Mouse (Mus musculus) embryonic facial prominence, embryonic 14.5 days (tissue): ENCODE measurements around the gene Kri1. TPM values are rescaled to one million over a fixed set of nuclear protein-coding genes. Genes with fewer than 3 reads are reported as not detected.
"Not testable (repeated sequence)": the region's sequence is repeated elsewhere in the genome, so short reads cannot be mapped to it uniquely, and the experiment has no call there.

ENCODE experiments used
- ATAC-seq: fragments of 200-750 bp; cut with Nextera tagmentation; 2 replicates; pipeline ENCODE4 v1.8.0; 2017; ENCODE audit warnings: low read depth, moderate number of reproducible peaks, moderate TSS enrichment
- DNase-seq: peaks from one replicate; pipeline ENCODE4 v3.0.0-alpha.2; 2015; ENCODE audit warnings: low spot score
- H3K27ac ChIP-seq: fragments of 300-500 bp; sonication (generic); replicated peaks from 2 replicates; pipeline ENCODE4 v1.5.1; 2014; ENCODE audit warnings: low read depth, mild to moderate bottlenecking, low read length, moderate library complexity
- H3K27me3 ChIP-seq: fragments of 300-500 bp; sonication (generic); replicated peaks from 2 replicates; pipeline ENCODE4 v1.6.1; 2014; ENCODE audit warnings: low read length; ENCODE audit not compliant: control insufficient read depth, insufficient read depth
- H3K36me3 ChIP-seq: fragments of 300-500 bp; sonication (generic); 2 replicates; pipeline ENCODE4 v1.6.1; 2014; ENCODE audit warnings: low read length, mixed read lengths; ENCODE audit not compliant: control insufficient read depth, insufficient read depth
- H3K4me1 ChIP-seq: fragments of 300-500 bp; sonication (generic); 2 replicates; pipeline ENCODE4 v1.6.1; 2014; ENCODE audit warnings: antibody characterized with exemption, low read length; ENCODE audit not compliant: control insufficient read depth, insufficient read depth
- H3K4me2 ChIP-seq: fragments of 300-500 bp; sonication (generic); 2 replicates; pipeline ENCODE4 v1.6.1; 2014; ENCODE audit warnings: low read depth, mild to moderate bottlenecking, low read length, moderate library complexity, mixed read lengths
- H3K4me3 ChIP-seq: fragments of 300-500 bp; sonication (generic); 2 replicates; pipeline ENCODE4 v1.5.1; 2014; ENCODE audit warnings: low read depth, mild to moderate bottlenecking, low read length
- H3K9ac ChIP-seq: fragments of 300-500 bp; sonication (generic); 2 replicates; pipeline ENCODE4 v1.6.1; 2014; ENCODE audit warnings: low read depth, mild to moderate bottlenecking, low read length, moderate library complexity, mixed read lengths
- H3K9me3 ChIP-seq: fragments of 300-500 bp; sonication (generic); 2 replicates; pipeline ENCODE4 v1.6.1; 2016; ENCODE audit warnings: low read length; ENCODE audit not compliant: control insufficient read depth
- WGBS: fragments of 180-500 bp; shearing (Covaris S2); extraction: QIAGEN DNeasy Blood & Tissue Kit; methylation state at CpG from one replicate; pipeline ENCODE4 v1.1.7; 2014; 5-methylcytosine and 5-hydroxymethylcytosine counted together
- polyA plus RNA-seq: library from polyadenylated mRNA; unstranded; fragments of >200 nt; fragmentation: Nextera tagmentation; extraction: Ambion mirVana; gene quantifications from 2 replicates; pipeline ENCODE4 v1.2.1, GENCODE M21; 2014

Kri1 gene
- polyA plus RNA-seq, 1 experiment from 2014 or later = 14.4 TPM

GRCm38 (mm10) chr9:21329041-21329440 is 41.3 kb upstream of the Kri1 start:
- no peak overlapping the region for H3K4me2 ChIP-seq
- no peak overlapping the region for H3K4me3 ChIP-seq
- no peak overlapping the region for H3K9ac ChIP-seq
- no peak for DNase-seq
- ATAC-seq = no peak
- no peak overlapping the region for H3K27ac ChIP-seq
- 72% methylated on average over 3 of the region's 5 CpGs for WGBS
- H3K4me1 ChIP-seq = peaks cover 11% of the 10 kb centered on the region
- 0 out of 2 replicates have a peak, but pooled peaks cover 3% of the 10 kb centered on the region for H3K36me3 ChIP-seq
- no peaks in the 10 kb centered on the region for H3K27me3 ChIP-seq
- H3K9me3 ChIP-seq = no peaks in the 10 kb centered on the region

- no peak overlapping the region for H3K9ac ChIP-seq
- no peak overlapping the region for H3K27ac ChIP-seq
- H3K27me3 ChIP-seq = no peaks in the 10 kb centered on the region
- WGBS = 67% methylated on average over 3 of the region's 3 CpGs
- H3K4me3 ChIP-seq = no peak overlapping the region
- no peaks in the 10 kb centered on the region for H3K9me3 ChIP-seq
- 0 out of 2 replicates have a peak, but pooled peaks cover 4% of the 10 kb centered on the region for H3K36me3 ChIP-seq
- no peak for ATAC-seq
- peaks cover 8% of the 10 kb centered on the region for H3K4me1 ChIP-seq
- no peak overlapping the region for H3K4me2 ChIP-seq
- DNase-seq = no peak
Observed at GRCm38 (mm10) chr9:21328041-21328440, 40.3 kb upstream of the Kri1 start.

GRCm38 (mm10) chr9:21327569-21327968 is 39.8 kb upstream of the Kri1 start:
- 0 out of 2 replicates have a peak, but pooled peaks cover 4% of the 10 kb centered on the region for H3K36me3 ChIP-seq
- H3K27me3 ChIP-seq = no peaks in the 10 kb centered on the region
- H3K9ac ChIP-seq = no peak overlapping the region
- no peaks in the 10 kb centered on the region for H3K9me3 ChIP-seq
- no peak overlapping the region for H3K4me2 ChIP-seq
- ATAC-seq = no peak
- H3K4me1 ChIP-seq = peaks cover 4% of the 10 kb centered on the region
- H3K27ac ChIP-seq = no peak overlapping the region
- H3K4me3 ChIP-seq = no peak overlapping the region
- no peak for DNase-seq
- WGBS = 67% methylated on average over 3 of the region's 3 CpGs

GRCm38 (mm10) chr9:21324269-21324668 is 36.5 kb upstream of the Kri1 start:
- 0 out of 2 replicates have a peak, but pooled peaks cover 11% of the 10 kb centered on the region for H3K4me1 ChIP-seq
- H3K4me2 ChIP-seq = no peak overlapping the region
- no peak overlapping the region for H3K27ac ChIP-seq
- H3K36me3 ChIP-seq = 0 out of 2 replicates have a peak, but pooled peaks cover 4% of the 10 kb centered on the region
- H3K27me3 ChIP-seq = no peaks in the 10 kb centered on the region
- no peaks in the 10 kb centered on the region for H3K9me3 ChIP-seq
- no peak for DNase-seq
- H3K9ac ChIP-seq = no peak overlapping the region
- no peak for ATAC-seq
- no peak overlapping the region for H3K4me3 ChIP-seq
- WGBS = 95% methylated on average over 11 of the region's 11 CpGs

GRCm38 (mm10) chr9:21322917-21323297 is 35.1 kb upstream of the Kri1 start:
- H3K27ac ChIP-seq = not testable (repeated sequence)

GRCm38 (mm10) chr9:21322211-21322916 is 34.6 kb upstream of the Kri1 start:
- H3K27me3 ChIP-seq = no peaks in the 10 kb centered on the region
- H3K4me1 ChIP-seq = 0 out of 2 replicates have a peak, but pooled peaks cover 11% of the 10 kb centered on the region
- no peak for DNase-seq
- peak overlapping the region; percentile 93 for H3K4me2 ChIP-seq
- H3K36me3 ChIP-seq = 0 out of 2 replicates have a peak, but pooled peaks cover 4% of the 10 kb centered on the region
- H3K4me3 ChIP-seq = peak overlapping the region; percentile 74
- no peaks in the 10 kb centered on the region for H3K9me3 ChIP-seq
- WGBS = 78% methylated on average over 19 of the region's 19 CpGs
- H3K27ac ChIP-seq = no peak overlapping the region
- H3K9ac ChIP-seq = peak overlapping the region; percentile 82; the same call in 1 of the 2 replicates
- ATAC-seq = no peak

More at GRCm38 (mm10) chr9:21322917-21323297, 35.1 kb upstream of the Kri1 start:
- peak overlapping the region; percentile 93; the same call in 1 of the 2 replicates for H3K4me2 ChIP-seq
- H3K9ac ChIP-seq, ATAC-seq, H3K4me3 ChIP-seq, H3K36me3 ChIP-seq, H3K9me3 ChIP-seq, H3K27me3 ChIP-seq, DNase-seq: not testable (repeated sequence)
- 92% methylated on average over 8 of the region's 8 CpGs for whole genome bisulfite sequencing
- H3K4me1 ChIP-seq = 0 out of 2 replicates have a peak, but pooled peaks cover 11% of the 10 kb centered on the region

GRCm38 (mm10) chr9:21321513-21321835 is 33.7 kb upstream of the Kri1 start:
- peak overlapping the region; percentile 74 for H3K4me3 ChIP-seq
- H3K36me3 ChIP-seq = 0 out of 2 replicates have a peak, but pooled peaks cover 4% of the 10 kb centered on the region
- ATAC-seq = no peak
- H3K27me3 ChIP-seq = no peaks in the 10 kb centered on the region
- H3K9ac ChIP-seq = peak overlapping the region; percentile 82
- H3K9me3 ChIP-seq = no peaks in the 10 kb centered on the region
- 0 out of 2 replicates have a peak, but pooled peaks cover 11% of the 10 kb centered on the region for H3K4me1 ChIP-seq
- peak overlapping the region; percentile 35; the same call in 1 of the 2 replicates for H3K27ac ChIP-seq
- no peak for DNase-seq
- WGBS = 9% methylated on average over 6 of the region's 6 CpGs
- peak overlapping the region; percentile 93 for H3K4me2 ChIP-seq

- H3K27ac ChIP-seq = peak within 1 kb of the TSS; percentile 35
- H3K4me2 ChIP-seq = peak within 1 kb of the TSS; percentile 93
- H3K9me3 ChIP-seq = no peaks in the 10 kb centered on the region
- H3K9ac ChIP-seq = peak within 1 kb of the TSS; percentile 82
- WGBS = 1% methylated on average over 41 of the region's 52 CpGs
- H3K27me3 ChIP-seq = no peaks in the 10 kb centered on the region
- 0 out of 2 replicates have a peak, but pooled peaks cover 11% of the 10 kb centered on the region for H3K4me1 ChIP-seq
- DNase-seq = peak; percentile 90
- H3K4me3 ChIP-seq = peak within 1 kb of the TSS; percentile 74
- 0 out of 2 replicates have a peak, but pooled peaks cover 4% of the 10 kb centered on the region for H3K36me3 ChIP-seq
- ATAC-seq = peak; percentile 95
Observed at GRCm38 (mm10) chr9:21320619-21321512, 33.1 kb upstream of the Kri1 start, which contains the start of gene Slc44a2. TSS of gene Slc44a2 (plus strand) at chr9:21320698.
